Mouse (Mus musculus) heart, postnatal 0 days (tissue): ENCODE data around the gene 4933416C03Rik.

Experiments
- CTCF ChIP-seq: IDR thresholded peaks from 2 replicates; pipeline ENCODE4 v1.5.1; 2016; ENCODE audit warnings: antibody characterized with exemption, control low read depth, low read depth
- EP300 ChIP-seq: IDR thresholded peaks from 2 replicates; pipeline ENCODE4 v1.6.1; 2016; ENCODE audit warnings: antibody characterized with exemption, low read depth

- no peak for TF ChIP-seq CTCF
- TF ChIP-seq EP300, result no peak
These were observed 26.5 kb upstream of the 4933416C03Rik start for GRCm38 (mm10) chr10:116140226-116140625.
